Mouse (Mus musculus): ENCODE data around the gene As3mt. TPM values are rescaled to one million over a fixed set of nuclear protein-coding genes. Genes with fewer than 3 reads are reported as not detected.

Gene As3mt
- total and polyA plus RNA-seq, 3 experiments, result 30.7 to 52.1 (median 43.3) TPM

- TF ChIP-seq ZKSCAN1 (IDR thresholded peaks at IDR 0.05; ENCODE audit: borderline replicate concordance, low read depth, low read length) (no peak), EP300 (IDR thresholded peaks at IDR 0.05; ENCODE audit: low read length) (no peak), NELFE (IDR thresholded peaks at IDR 0.05; ENCODE audit: low read depth, low read length) (peak; percentile 88), ELF1 (IDR thresholded peaks at IDR 0.05; ENCODE audit: low read depth, low read length) (peak; percentile 85), RCOR1 (conservative IDR thresholded peaks at IDR 0.05; ENCODE audit: low read depth, low read length) (no peak), JUN (IDR thresholded peaks at IDR 0.05; ENCODE audit: insufficient read depth, low read depth, low read length) (no peak), GABPA (IDR thresholded peaks at IDR 0.05; ENCODE audit: insufficient replicate concordance, low read depth, low read length) (no peak), HCFC1 (IDR thresholded peaks at IDR 0.05; ENCODE audit: low read depth, low read length) (peak; percentile 88), KAT2A (IDR thresholded peaks at IDR 0.05; ENCODE audit: insufficient replicate concordance, low read length) (peak; percentile 82; the same call in 1 of the 2 replicates), USF1 (IDR thresholded peaks at IDR 0.05; ENCODE audit: low read depth, low read length) (no peak), TBP (conservative IDR thresholded peaks at IDR 0.05; ENCODE audit: low read depth, low read length) (peak; percentile 65; the same call in 1 of the 2 replicates)
These were observed 17.5 kb upstream of the As3mt start, which contains the start of gene Borcs7 (continued) for GRCm38 (mm10) chr19:46689460-46690372.

- H3K27ac ChIP-seq (ENCODE audit: insufficient read depth, low read depth), result 0 out of 2 replicates have a peak overlapping the region, but pooled peaks have one; percentile 23
These were observed 16.9 kb upstream of the As3mt start for GRCm38 (mm10) chr19:46690387-46690786.

More at GRCm38 (mm10) chr19:46690387-46690786, 16.9 kb upstream of the As3mt start:
- in situ Hi-C loops (cut with MboI; ENCODE audit: low pct_ligation_motif_present, low pct_unique_long_range_greater_than_20kb, low sequenced_read_pairs), result no loop called here
- no peaks in the 10 kb centered on the region for H3K79me2 ChIP-seq (replicated peaks; ENCODE audit: control insufficient read depth, extremely low read depth, insufficient read depth, poor library complexity, severe bottlenecking)
- H3K4me1 ChIP-seq (ENCODE audit: control insufficient read depth in 1 of 2, insufficient read depth in 2 of 2), result peaks cover 2 to 26% of the 10 kb centered on the region in 2 experiments; a peak in 2 of 4 replicates
- H3K36me3 ChIP-seq (replicated peaks in 1 of 2; ENCODE audit: control insufficient read depth in 1 of 2, insufficient read depth in 1 of 2, low read length in 1 of 2), result peaks cover 0 to 29% of the 10 kb centered on the region in 2 experiments
- TF ChIP-seq KAT2A (IDR thresholded peaks at IDR 0.05; ENCODE audit: insufficient replicate concordance, low read length) (no peak), NRF1 (IDR thresholded peaks at IDR 0.05; ENCODE audit: low read depth, low read length) (no peak), POLR2A (IDR thresholded peaks at IDR 0.05; ENCODE audit: low read depth, low read length) (no peak), BHLHE40 (IDR thresholded peaks at IDR 0.05; ENCODE audit: low read depth, low read length) (no peak), TBP (conservative IDR thresholded peaks at IDR 0.05; ENCODE audit: low read depth, low read length) (no peak), MAFK (IDR thresholded peaks at IDR 0.05; ENCODE audit: insufficient replicate concordance, low read length) (no peak), NELFE (IDR thresholded peaks at IDR 0.05; ENCODE audit: low read depth, low read length) (no peak), EP300 (IDR thresholded peaks at IDR 0.05; ENCODE audit: low read length) (no peak), MXI1 (IDR thresholded peaks at IDR 0.05; ENCODE audit: low read depth, low read length) (no peak), ZKSCAN1 (IDR thresholded peaks at IDR 0.05; ENCODE audit: borderline replicate concordance, low read depth, low read length) (no peak), IRF4 (IDR thresholded peaks at IDR 0.05; ENCODE audit: low read depth, low read length) (no peak), ELF1 (IDR thresholded peaks at IDR 0.05; ENCODE audit: low read depth, low read length) (no peak)
- peak overlapping the region; percentile 65 to 73 (median 72) for H3K4me3 ChIP-seq (replicated peaks in 1 of 3; ENCODE audit: low read depth in 2 of 3, low read length in 2 of 3, poor library complexity in 1 of 3)
- H3K9me3 ChIP-seq (replicated peaks; ENCODE audit: low read length), result no peaks in the 10 kb centered on the region
- dilution Hi-C loops (cut with MboI; ENCODE audit: extremely low pct_ligation_motif_present, extremely low pct_unique_long_range_greater_than_20kb, low sequenced_read_pairs), result no loop called here
- peak overlapping the region; percentile 77 for H3K9ac ChIP-seq (ENCODE audit: insufficient read depth, low read depth)
- H3K4me2 ChIP-seq (ENCODE audit: insufficient read depth, low read depth, poor library complexity, severe bottlenecking), result peak overlapping the region; percentile 94
- no peaks in the 10 kb centered on the region for H3K27me3 ChIP-seq (replicated peaks)
- DNase-seq (ENCODE audit: extremely low read depth), result no peak
